Mouse (Mus musculus) heart, embryonic 12.5 days (tissue): Measurements from ENCODE around the gene Sh3pxd2a. TPM values are rescaled to one million over a fixed set of nuclear protein-coding genes. Genes with fewer than 3 reads are reported as not detected.
A peak's percentile ranks its signal among the peaks of the same experiment; 100 is the strongest.

ENCODE experiments used
- ATAC-seq: fragments of 200-750 bp; cut with Nextera tagmentation; 2 replicates; pipeline ENCODE4 v1.8.0; 2017; ENCODE audit warnings: moderate TSS enrichment, moderate library complexity; ENCODE audit not compliant: insufficient number of reproducible peaks, low FRiP score
- H3K27ac ChIP-seq: fragments of 300-500 bp; sonication (generic); 2 replicates; pipeline ENCODE4 v1.5.1; 2016; ENCODE audit warnings: mild to moderate bottlenecking, moderate library complexity; ENCODE audit not compliant: poor library complexity, severe bottlenecking
- H3K27me3 ChIP-seq: fragments of 300-500 bp; sonication (generic); replicated peaks from 2 replicates; pipeline ENCODE4 v1.6.1; 2016; ENCODE audit warnings: mild to moderate bottlenecking, moderate library complexity
- H3K36me3 ChIP-seq: fragments of 300-500 bp; sonication (generic); 2 replicates; pipeline ENCODE4 v1.6.1; 2016; ENCODE audit warnings: mild to moderate bottlenecking, moderate library complexity
- H3K4me1 ChIP-seq: fragments of 300-500 bp; sonication (generic); replicated peaks from 2 replicates; pipeline ENCODE4 v1.6.1; 2016; ENCODE audit warnings: mild to moderate bottlenecking
- H3K4me2 ChIP-seq: fragments of 300-500 bp; sonication (generic); 2 replicates; pipeline ENCODE4 v1.6.1; 2016; ENCODE audit warnings: mild to moderate bottlenecking, moderate library complexity
- H3K4me3 ChIP-seq: fragments of 300-500 bp; sonication (generic); 2 replicates; pipeline ENCODE4 v1.5.1; 2016; ENCODE audit warnings: mild to moderate bottlenecking
- H3K9ac ChIP-seq: fragments of 300-500 bp; sonication (generic); 2 replicates; pipeline ENCODE4 v1.6.1; 2016; ENCODE audit warnings: mild to moderate bottlenecking, moderate library complexity
- H3K9me3 ChIP-seq: fragments of 300-500 bp; sonication (generic); replicated peaks from 2 replicates; pipeline ENCODE4 v1.6.1; 2016; ENCODE audit warnings: mild to moderate bottlenecking, moderate library complexity
- WGBS: fragments of 180-500 bp; shearing (Covaris S2); methylation state at CpG from one replicate; pipeline ENCODE4 v1.1.7; 2016; 5-methylcytosine and 5-hydroxymethylcytosine counted together
- polyA plus RNA-seq: library from polyadenylated mRNA; unstranded; fragments of >200 nt; fragmentation: Nextera tagmentation; extraction: Ambion mirVana; gene quantifications from 2 replicates; pipeline ENCODE4 v1.2.1, GENCODE M21; 2016

The Sh3pxd2a gene
- polyA plus RNA-seq, 1 experiment from 2014 or later: 6.2 TPM

DNA sequence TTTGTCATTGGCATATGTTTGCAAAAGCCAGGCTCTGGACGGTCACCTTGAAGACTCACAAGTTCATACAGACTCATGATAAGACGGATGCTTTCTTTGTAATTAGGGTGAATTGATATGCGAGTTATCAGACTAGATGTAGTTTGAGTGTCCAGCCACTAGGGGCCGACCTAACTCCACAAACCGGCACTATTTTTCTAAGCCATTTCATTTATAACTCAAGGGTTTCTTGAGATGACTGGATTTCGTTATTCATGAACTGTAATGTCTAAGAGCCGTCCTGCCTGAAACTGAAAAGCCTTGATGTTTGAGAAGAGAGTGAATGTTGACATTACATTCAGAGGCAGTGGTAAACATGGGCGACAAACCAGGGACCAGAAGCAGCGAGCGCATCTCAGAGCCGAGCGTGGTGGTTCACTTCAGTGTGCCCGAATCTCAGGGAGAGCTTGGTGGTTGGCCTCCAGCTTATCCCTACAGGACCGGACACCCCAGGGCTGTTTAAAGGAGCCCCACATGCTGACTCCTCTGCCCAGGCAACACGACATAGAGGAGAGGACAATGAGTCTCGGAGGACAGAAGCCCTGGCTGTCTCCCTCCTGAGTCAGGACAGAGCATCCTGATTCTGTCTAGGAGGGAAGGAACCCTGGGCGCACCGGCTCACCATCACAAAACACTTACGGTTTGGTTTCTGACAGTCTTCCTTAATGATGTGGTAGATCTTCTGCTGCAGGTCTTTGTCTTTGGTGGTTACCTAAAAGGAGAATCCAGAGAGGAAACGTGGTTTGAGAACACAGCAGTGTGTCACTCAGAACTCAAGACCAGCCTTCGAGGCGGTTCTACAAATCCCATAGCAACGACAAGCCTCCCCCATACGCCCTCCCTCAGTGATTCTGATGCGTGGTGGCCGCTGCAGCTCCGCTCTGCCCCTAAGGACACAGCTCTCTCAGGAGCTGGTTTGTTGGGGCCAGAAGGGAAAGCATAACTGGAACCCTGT is 43.2 kb upstream of the Sh3pxd2a start:
- Histone ChIP-seq H3K36me3 (peaks cover 19% of the 10 kb centered on the region), H3K4me3 (no peak overlapping the region), H3K9ac (no peak overlapping the region), H3K9me3 (peaks cover under 1% of the 10 kb centered on the region; the same call in 1 of the 2 replicates), H3K27ac (peak overlapping the region; percentile 37; the same call in 1 of the 2 replicates), H3K4me1 (peaks cover 40% of the 10 kb centered on the region), H3K4me2 (no peak overlapping the region), H3K27me3 (no peaks in the 10 kb centered on the region)
- WGBS: 57% methylated on average over 27 of the region's 27 CpGs
- no peak for ATAC-seq

DNA sequence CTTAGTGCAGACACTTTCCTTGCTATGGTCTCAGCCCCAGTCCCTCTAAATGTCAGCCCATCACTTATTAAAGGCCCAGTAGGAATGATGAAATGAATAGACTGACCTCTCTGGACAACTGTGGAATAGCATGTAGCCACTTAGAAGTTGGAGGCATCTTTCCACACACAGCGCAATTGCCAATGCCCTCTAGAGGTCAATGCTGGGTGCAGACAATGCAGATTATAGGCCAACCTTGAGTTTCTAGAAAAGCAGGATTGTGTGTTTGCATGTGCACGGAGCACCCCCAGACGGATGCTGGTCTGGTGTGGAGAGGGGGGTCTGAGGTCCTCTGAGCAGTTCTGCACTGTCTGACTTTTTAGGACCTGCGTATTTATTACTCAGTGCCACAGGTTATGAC is 39.4 kb upstream of the Sh3pxd2a start:
- peaks cover 30% of the 10 kb centered on the region for H3K4me1 ChIP-seq
- H3K9me3 ChIP-seq: peaks cover 3% of the 10 kb centered on the region; the same call in 1 of the 2 replicates
- no peak overlapping the region for H3K4me3 ChIP-seq
- no peak overlapping the region for H3K4me2 ChIP-seq
- no peak overlapping the region for H3K27ac ChIP-seq
- no peak overlapping the region for H3K9ac ChIP-seq
- peaks cover 18% of the 10 kb centered on the region for H3K36me3 ChIP-seq
- no peaks in the 10 kb centered on the region for H3K27me3 ChIP-seq
- 63% methylated on average over 4 of the region's 4 CpGs for WGBS
- ATAC-seq: 0 out of 2 replicates have a peak, but pooled peaks have one; percentile 4

DNA sequence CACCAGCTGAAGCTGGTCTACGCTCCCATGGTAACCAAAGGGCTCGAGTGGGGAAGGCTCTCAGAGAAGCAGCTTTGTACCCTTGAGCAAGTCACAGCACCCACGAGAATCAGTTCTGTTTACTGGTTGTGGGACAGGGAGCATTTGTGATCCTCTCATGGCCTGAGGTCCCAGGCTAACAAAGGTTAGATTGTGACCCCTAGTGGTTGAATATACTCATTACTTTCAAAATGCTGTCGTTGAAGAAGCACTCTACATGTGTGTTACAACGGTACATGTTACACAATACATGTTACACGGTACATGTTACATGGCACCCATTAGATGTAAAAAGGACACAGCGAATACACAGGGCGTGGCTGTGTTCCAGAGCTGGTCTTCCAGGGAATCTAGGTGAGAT is 38.4 kb upstream of the Sh3pxd2a start:
- Histone ChIP-seq H3K4me3 (no peak overlapping the region), H3K27me3 (no peaks in the 10 kb centered on the region), H3K36me3 (peaks cover 18% of the 10 kb centered on the region), H3K27ac (no peak overlapping the region), H3K4me1 (peaks cover 19% of the 10 kb centered on the region), H3K9me3 (peaks cover 3% of the 10 kb centered on the region; the same call in 1 of the 2 replicates), H3K4me2 (no peak overlapping the region), H3K9ac (no peak overlapping the region)
- no peak for ATAC-seq
- 68% methylated on average over 8 of the region's 8 CpGs for WGBS

DNA sequence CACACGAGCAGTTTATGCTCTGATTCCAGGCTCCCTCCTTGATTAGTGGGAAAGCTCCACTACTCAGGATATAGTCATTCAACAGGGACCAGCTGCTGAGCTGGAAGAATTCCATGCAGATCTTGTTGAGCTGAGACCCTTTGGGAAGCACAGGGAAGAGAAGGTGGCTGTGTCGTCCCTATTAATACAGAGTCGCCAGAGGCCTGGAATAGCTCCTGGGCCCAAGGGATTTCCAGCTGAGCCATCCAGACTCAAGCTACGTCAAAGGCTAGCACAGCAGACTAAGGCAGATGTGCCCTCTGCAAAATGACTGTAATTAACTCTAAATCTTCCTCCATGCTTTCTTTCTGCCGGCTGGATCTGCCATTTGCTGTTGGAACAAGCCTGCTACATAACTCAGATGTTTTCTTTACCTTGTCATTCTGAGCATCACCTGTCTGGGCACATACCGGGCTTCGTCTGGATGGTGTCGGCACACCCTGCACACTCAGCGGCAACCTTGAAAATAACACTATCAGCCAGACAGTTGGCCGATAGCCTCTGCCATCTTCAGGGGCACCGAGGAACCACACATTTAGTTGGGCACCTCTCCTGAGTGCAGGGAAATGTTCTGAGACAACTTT is 36.3 kb upstream of the Sh3pxd2a start:
- Histone ChIP-seq H3K27ac (no peak overlapping the region), H3K4me1 (peaks cover 16% of the 10 kb centered on the region), H3K9me3 (peaks cover 3% of the 10 kb centered on the region; the same call in 1 of the 2 replicates), H3K9ac (no peak overlapping the region), H3K36me3 (peaks cover 12% of the 10 kb centered on the region; the same call in 1 of the 2 replicates), H3K4me2 (no peak overlapping the region), H3K27me3 (no peaks in the 10 kb centered on the region), H3K4me3 (no peak overlapping the region)
- 76% methylated on average over 11 of the region's 11 CpGs for WGBS
- no peak for ATAC-seq

DNA sequence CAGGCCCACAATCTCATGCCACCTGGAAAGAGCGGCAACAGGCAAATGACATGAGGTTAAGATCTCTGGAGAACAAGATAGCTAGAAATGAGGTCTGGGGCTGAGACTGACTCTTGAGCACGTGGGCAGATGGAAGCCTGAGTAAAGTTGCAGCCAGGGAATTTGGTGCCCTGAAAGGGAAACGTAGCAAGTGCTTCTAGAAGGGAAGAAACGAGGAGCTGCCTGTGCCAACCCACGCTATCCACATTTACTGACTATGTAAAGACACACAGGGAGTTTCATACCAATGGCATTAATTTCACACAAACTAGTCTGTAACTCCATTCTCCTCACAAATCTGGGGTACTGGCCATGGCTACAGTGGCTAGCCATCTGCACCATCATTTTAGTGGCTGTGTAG is 35.6 kb upstream of the Sh3pxd2a start:
- peaks cover 12% of the 10 kb centered on the region; the same call in 1 of the 2 replicates for H3K36me3 ChIP-seq
- H3K4me3 ChIP-seq: no peak overlapping the region
- 78% methylated on average over 5 of the region's 5 CpGs for WGBS
- H3K4me2 ChIP-seq: no peak overlapping the region
- H3K27ac ChIP-seq: no peak overlapping the region
- no peak overlapping the region for H3K9ac ChIP-seq
- peaks cover 16% of the 10 kb centered on the region for H3K4me1 ChIP-seq
- no peak for ATAC-seq
- H3K9me3 ChIP-seq: peaks cover 3% of the 10 kb centered on the region; the same call in 1 of the 2 replicates
- no peaks in the 10 kb centered on the region for H3K27me3 ChIP-seq

DNA sequence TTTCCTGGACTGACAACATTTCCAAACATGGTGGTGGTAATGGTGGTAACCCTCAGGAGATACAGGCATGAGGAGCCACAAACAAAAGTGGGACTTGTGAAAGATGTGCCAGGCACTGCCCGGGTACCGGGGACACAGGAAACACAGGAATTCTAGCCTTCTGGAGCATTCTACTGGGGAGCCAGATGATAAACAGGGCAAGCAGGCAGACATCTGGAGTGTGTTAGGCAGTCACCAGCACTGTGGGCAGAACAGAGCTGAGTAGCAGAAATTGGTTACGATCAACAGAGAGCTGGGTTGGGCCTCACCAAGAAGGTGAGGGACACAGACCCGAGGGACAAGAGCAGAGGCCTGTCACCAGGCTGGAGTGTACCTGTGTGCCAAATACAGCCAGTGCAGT is 34.7 kb upstream of the Sh3pxd2a start:
- 28% methylated on average over 4 of the region's 4 CpGs for WGBS
- Histone ChIP-seq H3K4me1 (peaks cover 16% of the 10 kb centered on the region), H3K4me3 (no peak overlapping the region), H3K9ac (peak overlapping the region; percentile 3), H3K27ac (0 out of 2 replicates have a peak overlapping the region, but pooled peaks have one; percentile 11), H3K27me3 (no peaks in the 10 kb centered on the region), H3K9me3 (peaks cover 3% of the 10 kb centered on the region; the same call in 1 of the 2 replicates), H3K36me3 (peaks cover 12% of the 10 kb centered on the region; the same call in 1 of the 2 replicates), H3K4me2 (no peak overlapping the region)
- no peak for ATAC-seq

DNA sequence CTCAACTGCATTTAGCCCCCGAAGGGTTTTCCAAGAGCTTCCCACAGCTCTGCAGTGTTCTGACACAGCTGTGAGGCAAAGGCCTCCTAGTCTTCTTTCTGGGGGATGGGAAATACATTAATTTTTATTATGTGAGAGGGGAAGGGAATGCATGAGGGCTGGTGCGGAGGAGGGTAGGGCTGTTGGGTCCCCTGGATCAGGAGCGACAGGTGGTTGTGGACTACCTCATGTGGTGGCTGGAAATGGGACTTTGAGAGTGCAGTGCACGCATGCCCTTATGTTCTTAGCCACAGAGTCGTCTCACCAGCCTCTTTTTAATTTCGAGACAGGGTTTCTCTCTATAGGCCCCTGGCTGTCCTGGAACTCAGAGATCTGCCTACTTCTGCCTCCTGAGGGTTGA is 33.5 kb upstream of the Sh3pxd2a start:
- H3K27ac ChIP-seq: no peak overlapping the region
- peaks cover 3% of the 10 kb centered on the region; the same call in 1 of the 2 replicates for H3K9me3 ChIP-seq
- no peak overlapping the region for H3K4me3 ChIP-seq
- H3K36me3 ChIP-seq: peaks cover 9% of the 10 kb centered on the region; the same call in 1 of the 2 replicates
- no peak overlapping the region for H3K4me2 ChIP-seq
- no peaks in the 10 kb centered on the region for H3K27me3 ChIP-seq
- no peak for ATAC-seq
- WGBS: 85% methylated on average over 6 of the region's 6 CpGs
- peaks cover 26% of the 10 kb centered on the region for H3K4me1 ChIP-seq
- no peak overlapping the region for H3K9ac ChIP-seq

DNA sequence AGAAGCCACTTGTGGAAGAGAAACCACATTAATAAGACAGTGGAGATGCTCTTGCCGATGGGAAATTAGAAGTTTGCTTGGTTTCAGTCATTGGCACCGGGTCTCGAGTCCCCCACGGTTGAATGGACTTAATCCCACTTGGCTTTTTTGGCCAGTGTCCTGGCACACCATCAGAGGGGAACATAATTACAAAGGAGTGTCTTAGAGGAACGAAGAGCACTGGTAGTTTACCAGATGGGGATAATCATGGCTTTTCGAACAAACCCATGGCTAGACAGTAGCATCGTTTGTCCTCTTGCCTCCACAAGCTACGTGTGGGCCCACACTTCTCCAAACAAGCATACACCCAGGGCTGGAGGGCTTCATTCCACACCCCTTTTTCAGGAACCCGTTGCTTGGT is 33.1 kb upstream of the Sh3pxd2a start:
- WGBS: 88% methylated on average over 9 of the region's 9 CpGs

DNA sequence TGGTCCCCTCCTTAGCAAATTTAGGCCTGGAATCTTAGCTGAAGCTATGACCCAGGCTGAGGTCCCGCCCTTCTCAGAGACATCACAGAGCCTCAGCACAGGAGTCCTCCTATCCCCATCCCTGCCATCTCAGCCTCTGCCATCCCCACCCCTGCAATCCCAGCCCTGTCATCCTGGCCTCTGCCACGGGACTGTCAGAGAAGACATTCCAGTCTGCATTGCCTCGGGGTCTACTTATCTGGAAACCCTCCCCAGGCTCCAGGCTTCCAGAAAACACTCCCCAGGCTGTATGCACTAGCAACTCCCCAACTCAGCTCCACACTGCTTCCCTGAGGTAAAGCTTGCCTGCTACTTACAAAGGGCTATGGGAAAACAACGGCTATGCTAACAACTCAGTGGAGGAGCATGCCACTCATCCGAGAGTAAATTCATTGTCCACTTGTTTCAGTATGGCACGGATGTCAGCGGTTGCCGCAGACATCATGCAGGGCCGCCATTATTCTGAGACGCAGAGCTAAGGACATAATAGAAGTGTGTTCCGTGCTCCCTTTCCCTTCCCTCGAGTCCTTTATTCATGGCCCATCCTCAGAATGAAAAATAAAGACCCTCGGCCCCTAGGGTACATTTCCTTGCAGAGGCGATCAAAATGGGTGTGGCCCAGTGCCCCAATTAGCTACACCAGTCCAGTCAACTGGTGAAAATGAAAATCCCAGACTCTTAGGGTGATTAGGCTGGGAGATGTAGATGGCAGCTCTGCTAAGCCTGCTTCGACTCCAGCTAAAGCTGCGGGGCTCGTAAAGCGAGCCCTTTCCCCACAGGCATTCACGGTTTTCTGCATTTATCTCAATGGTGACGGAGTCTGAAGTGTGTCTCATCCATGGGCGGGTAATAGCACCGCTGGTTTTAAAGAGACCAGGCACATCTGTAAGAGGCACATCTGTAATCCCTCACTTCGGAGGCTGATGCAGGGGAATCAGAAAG is 29.1 kb upstream of the Sh3pxd2a start:
- WGBS: 65% methylated on average over 23 of the region's 23 CpGs
- peaks cover 23% of the 10 kb centered on the region for H3K4me1 ChIP-seq
- H3K4me2 ChIP-seq: no peak overlapping the region
- H3K36me3 ChIP-seq: no peaks in the 10 kb centered on the region
- H3K27me3 ChIP-seq: no peaks in the 10 kb centered on the region
- H3K9ac ChIP-seq: no peak overlapping the region
- no peak; the same call in 1 of the 2 replicates for ATAC-seq
- H3K4me3 ChIP-seq: no peak overlapping the region
- no peak overlapping the region for H3K27ac ChIP-seq
- peaks cover 2% of the 10 kb centered on the region; the same call in 1 of the 2 replicates for H3K9me3 ChIP-seq

More for the DNA sequence above, 33.1 kb upstream of the Sh3pxd2a start:
- no peak overlapping the region for H3K4me2 ChIP-seq
- peaks cover 2% of the 10 kb centered on the region; the same call in 1 of the 2 replicates for H3K9me3 ChIP-seq
- no peak overlapping the region for H3K27ac ChIP-seq
- no peak overlapping the region for H3K9ac ChIP-seq
- peaks cover 4% of the 10 kb centered on the region; the same call in 1 of the 2 replicates for H3K36me3 ChIP-seq
- H3K27me3 ChIP-seq: no peaks in the 10 kb centered on the region
- peaks cover 29% of the 10 kb centered on the region for H3K4me1 ChIP-seq
- no peak for ATAC-seq
- H3K4me3 ChIP-seq: no peak overlapping the region

DNA sequence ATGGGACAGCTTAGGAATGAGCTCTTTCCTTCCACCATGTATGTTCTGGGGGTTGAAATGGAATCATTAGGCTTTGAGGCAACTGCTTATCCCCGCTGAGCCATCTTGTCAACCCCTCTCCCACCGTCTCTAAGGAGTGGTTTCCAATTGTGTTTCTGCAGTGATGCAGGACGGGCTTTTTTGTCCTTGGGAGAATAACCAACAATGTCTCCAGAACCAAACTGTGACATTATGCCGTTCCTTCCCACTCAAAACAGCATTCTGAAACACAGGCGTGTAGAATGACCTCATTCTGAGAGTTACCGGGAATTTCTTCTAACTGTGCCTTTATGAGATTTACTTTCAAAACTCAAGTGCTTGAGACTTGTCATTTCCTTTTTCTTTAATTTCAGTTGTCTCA is 28.2 kb upstream of the Sh3pxd2a start:
- Histone ChIP-seq H3K4me1 (peaks cover 23% of the 10 kb centered on the region), H3K9me3 (peaks cover 2% of the 10 kb centered on the region; the same call in 1 of the 2 replicates), H3K27me3 (no peaks in the 10 kb centered on the region), H3K4me3 (no peak overlapping the region), H3K4me2 (no peak overlapping the region), H3K9ac (no peak overlapping the region), H3K27ac (no peak overlapping the region), H3K36me3 (no peaks in the 10 kb centered on the region)
- 90% methylated on average over 6 of the region's 6 CpGs for WGBS
- no peak for ATAC-seq
